Mouse (Mus musculus) erythroid progenitor cell, adult 5-6 weeks (primary cell): Measurements from ENCODE around the gene St6galnac4. TPM values are rescaled to one million over a fixed set of nuclear protein-coding genes. Genes with fewer than 3 reads are reported as not detected.
A peak's percentile ranks its signal among the peaks of the same experiment; 100 is the strongest.

Experiments used
- ATAC-seq: replicated peaks from 2 replicates; pipeline ENCODE4 v1.8.0; 2016; ENCODE audit warnings: moderate number of reproducible peaks, mild to moderate bottlenecking, moderate TSS enrichment, inconsistent platforms; ENCODE audit not compliant: poor library complexity, low FRiP score, severe bottlenecking
- total RNA-seq, 2 experiments: library from RNA; stranded (forward) in 1 of 2; stranded (reverse) in 1 of 2; fragments of 150-400 nt in 1 of 2; fragments of 186-747, 209-891 nt in 1 of 2; gene quantifications; 2 replicates each; pipeline versions ENCODE4 v1.2.3 to v1.2.4; 2015 to 2017; ENCODE audit warnings: low replicate concordance in 2 of 2

St6galnac4 gene
- total RNA-seq (2015; ENCODE audit: low replicate concordance), result 2.9 and 3.8 TPM in 2 replicates
- total RNA-seq (2017; ENCODE audit: low replicate concordance), result 2.3 and 2.4 TPM in 2 replicates

- peak; percentile 79 for ATAC-seq
Observed at GRCm38 (mm10) chr2:32586871-32587351, at the start of gene St6galnac4. Gene St6galnac4, plus strand, starts transcription at chr2:32587095.

- ATAC-seq, result no peak
Observed at GRCm38 (mm10) chr2:32537360-32537905, 49.5 kb upstream of the St6galnac4 start.

GRCm38 (mm10) chr2:32537941-32538340 is 49.0 kb upstream of the St6galnac4 start:
- ATAC-seq, result no peak

- ATAC-seq, result no peak
Observed at GRCm38 (mm10) chr2:32538461-32538860, 48.4 kb upstream of the St6galnac4 start.

- no peak for ATAC-seq
Observed at GRCm38 (mm10) chr2:32539452-32539981, 47.4 kb upstream of the St6galnac4 start.

GRCm38 (mm10) chr2:32541333-32541908 is 45.5 kb upstream of the St6galnac4 start:
- ATAC-seq, result no peak

- ATAC-seq, result no peak
Observed at GRCm38 (mm10) chr2:32541986-32542573, 44.8 kb upstream of the St6galnac4 start.

- no peak for ATAC-seq
Observed at GRCm38 (mm10) chr2:32543031-32543449, 43.9 kb upstream of the St6galnac4 start.

- ATAC-seq, result no peak
Observed at GRCm38 (mm10) chr2:32546951-32547350, 39.9 kb upstream of the St6galnac4 start.

- ATAC-seq, result no peak
Observed at GRCm38 (mm10) chr2:32547380-32547779, 39.5 kb upstream of the St6galnac4 start.

- no peak for ATAC-seq
Observed at GRCm38 (mm10) chr2:32547964-32548739, 38.7 kb upstream of the St6galnac4 start.

- no peak for ATAC-seq
Observed at GRCm38 (mm10) chr2:32549171-32549570, 37.7 kb upstream of the St6galnac4 start.

GRCm38 (mm10) chr2:32549764-32550163 is 37.1 kb upstream of the St6galnac4 start:
- ATAC-seq, result no peak

GRCm38 (mm10) chr2:32551236-32551635 is 35.7 kb upstream of the St6galnac4 start:
- ATAC-seq, result no peak

- no peak for ATAC-seq
Observed at GRCm38 (mm10) chr2:32553592-32554148, 33.2 kb upstream of the St6galnac4 start.

- ATAC-seq, result no peak
Observed at GRCm38 (mm10) chr2:32555484-32555883, 31.4 kb upstream of the St6galnac4 start.

GRCm38 (mm10) chr2:32556019-32556418 is 30.9 kb upstream of the St6galnac4 start:
- ATAC-seq, result no peak

- ATAC-seq, result no peak
Observed at GRCm38 (mm10) chr2:32559570-32559969, 27.3 kb upstream of the St6galnac4 start.

- peak; percentile 44; the same call in 1 of the 2 replicates for ATAC-seq
Observed at GRCm38 (mm10) chr2:32566536-32567063, 20.3 kb upstream of the St6galnac4 start.

GRCm38 (mm10) chr2:32568149-32568548 is 18.7 kb upstream of the St6galnac4 start:
- no peak for ATAC-seq
